Mouse (Mus musculus): ENCODE data around the gene Pak7.

The Pak7 gene

GRCm38 (mm10) chr2:136175030-136175429 lies 212.7 kb downstream of the Pak7 start:
- no peak for DNase-seq (ENCODE audit: low read depth, low spot score)

GRCm38 (mm10) chr2:136150752-136151151 lies 237.0 kb downstream of the Pak7 start:
- DNase-seq (ENCODE audit: low read depth, low spot score): no peak

GRCm38 (mm10) chr2:136149530-136149929 lies 238.2 kb downstream of the Pak7 start:
- DNase-seq (ENCODE audit: low read depth, low spot score): no peak

GRCm38 (mm10) chr2:136148999-136149398 lies 238.8 kb downstream of the Pak7 start:
- peak; percentile 29 for DNase-seq (ENCODE audit: low read depth, low spot score)

- DNase-seq (ENCODE audit: low read depth, low spot score): no peak
Measured at GRCm38 (mm10) chr2:136140807-136141206, 247.0 kb downstream of the Pak7 start.

- no peak for DNase-seq (ENCODE audit: low read depth, low spot score)
Measured at GRCm38 (mm10) chr2:136139159-136140069, 248.4 kb downstream of the Pak7 start.

GRCm38 (mm10) chr2:136138451-136138850 lies 249.3 kb downstream of the Pak7 start:
- DNase-seq (ENCODE audit: low read depth, low spot score): no peak

- DNase-seq (ENCODE audit: low read depth, low spot score): no peak
Measured at GRCm38 (mm10) chr2:136121867-136122266, 265.9 kb downstream of the Pak7 start.

- DNase-seq (ENCODE audit: low read depth, low spot score): no peak
Measured at GRCm38 (mm10) chr2:136118006-136118405, 269.8 kb downstream of the Pak7 start.

- no peak for DNase-seq (ENCODE audit: low read depth, low spot score)
Measured at GRCm38 (mm10) chr2:136113374-136113773, 274.4 kb downstream of the Pak7 start.

GRCm38 (mm10) chr2:136109038-136109363 lies 278.8 kb downstream of the Pak7 start:
- no peak for DNase-seq (ENCODE audit: low read depth, low spot score)

- no peak for DNase-seq (ENCODE audit: low read depth, low spot score)
Measured at GRCm38 (mm10) chr2:136108124-136109037, 279.4 kb downstream of the Pak7 start.

GRCm38 (mm10) chr2:136107597-136107996 lies 280.2 kb downstream of the Pak7 start:
- no peak for DNase-seq (ENCODE audit: low read depth, low spot score)

GRCm38 (mm10) chr2:136097143-136097542 lies 290.6 kb downstream of the Pak7 start:
- no peak for DNase-seq (ENCODE audit: low read depth, low spot score)

GRCm38 (mm10) chr2:136095978-136096377 lies 291.8 kb downstream of the Pak7 start:
- DNase-seq (ENCODE audit: low read depth, low spot score): no peak

GRCm38 (mm10) chr2:136064356-136064755 lies 323.4 kb downstream of the Pak7 start:
- DNase-seq (ENCODE audit: low read depth, low spot score): no peak

- no peak for DNase-seq (ENCODE audit: low read depth, low spot score)
Measured at GRCm38 (mm10) chr2:136059029-136059669, 328.6 kb downstream of the Pak7 start.

- no peak for DNase-seq (ENCODE audit: low read depth, low spot score)
Measured at GRCm38 (mm10) chr2:136058398-136058797, 329.4 kb downstream of the Pak7 start.

GRCm38 (mm10) chr2:136057861-136058331 lies 329.9 kb downstream of the Pak7 start:
- DNase-seq (ENCODE audit: low read depth, low spot score): no peak

- DNase-seq (ENCODE audit: low read depth, low spot score): no peak
Measured at GRCm38 (mm10) chr2:136051688-136052289, 336.0 kb downstream of the Pak7 start, which contains the start of gene Lamp5. Gene Lamp5, plus strand, starts transcription at chr2:136052239.
